Mouse (Mus musculus) stomach, postnatal 0 days (tissue): ENCODE results near the gene Mapkapk3. TPM values are rescaled to one million over a fixed set of nuclear protein-coding genes. Genes with fewer than 3 reads are reported as not detected.

ENCODE experiments used
- ATAC-seq: fragments of 200-750 bp; cut with Nextera tagmentation; 2 replicates; pipeline ENCODE4 v1.8.0; 2017; ENCODE audit not compliant: low FRiP score, low TSS enrichment
- DNase-seq: peaks from one replicate; pipeline ENCODE4 v3.0.0-alpha.2; 2016; ENCODE audit warnings: low spot score
- H3K27ac ChIP-seq: fragments of 300-500 bp; sonication (generic); replicated peaks from 2 replicates; pipeline ENCODE4 v1.5.1; 2014; ENCODE audit warnings: mild to moderate bottlenecking, control low read depth
- H3K27me3 ChIP-seq: fragments of 300-500 bp; sonication (generic); 2 replicates; pipeline ENCODE4 v1.6.1; 2014; ENCODE audit warnings: low read length; ENCODE audit not compliant: control insufficient read depth, insufficient read depth
- H3K36me3 ChIP-seq: fragments of 300-500 bp; sonication (generic); 2 replicates; pipeline ENCODE4 v1.6.1; 2014; ENCODE audit warnings: low read length, mixed read lengths; ENCODE audit not compliant: control insufficient read depth, insufficient read depth
- H3K4me1 ChIP-seq: fragments of 300-500 bp; sonication (generic); replicated peaks from 2 replicates; pipeline ENCODE4 v1.6.1; 2014; ENCODE audit warnings: antibody characterized with exemption; ENCODE audit not compliant: control insufficient read depth, insufficient read depth
- H3K4me2 ChIP-seq: fragments of 300-500 bp; sonication (generic); replicated peaks from 2 replicates; pipeline ENCODE4 v1.6.1; 2014; ENCODE audit warnings: low read depth, mild to moderate bottlenecking, control low read depth, moderate library complexity
- H3K4me3 ChIP-seq: fragments of 300-500 bp; sonication (generic); 2 replicates; pipeline ENCODE4 v1.5.1; 2014; ENCODE audit warnings: low read depth, low read length, control low read depth
- H3K9ac ChIP-seq: fragments of 300-500 bp; sonication (generic); 2 replicates; pipeline ENCODE4 v1.6.1; 2014; ENCODE audit warnings: mild to moderate bottlenecking, low read length, control low read depth, mixed read lengths
- H3K9me3 ChIP-seq: fragments of 300-500 bp; sonication (generic); 2 replicates; pipeline ENCODE4 v1.6.1; 2016; ENCODE audit warnings: low read length; ENCODE audit not compliant: control insufficient read depth
- CTCF ChIP-seq: IDR thresholded peaks from 2 replicates; pipeline ENCODE4 v1.5.1; 2016; ENCODE audit warnings: antibody characterized with exemption, low read depth, mild to moderate bottlenecking, moderate library complexity
- EP300 ChIP-seq: optimal IDR thresholded peaks from 2 replicates; pipeline ENCODE3; 2016; ENCODE audit warnings: antibody characterized with exemption
- WGBS: fragments of 180-500 bp; shearing (Covaris S2); extraction: QIAGEN DNeasy Blood & Tissue Kit; methylation state at CpG from one replicate; pipeline ENCODE4 v1.1.7; 2014; 5-methylcytosine and 5-hydroxymethylcytosine counted together
- polyA plus RNA-seq: library from polyadenylated mRNA; unstranded; fragments of >200 nt; fragmentation: Nextera tagmentation; extraction: Ambion mirVana; gene quantifications from 2 replicates; pipeline ENCODE4 v1.2.1, GENCODE M21; 2015

The Mapkapk3 gene
- polyA plus RNA-seq, 1 experiment from 2014 or later: 32.0 TPM

GRCm38 (mm10) chr9:107302592-107302991 is 12.9 kb upstream of the Mapkapk3 start:
- Histone ChIP-seq H3K4me3 (no peak overlapping the region), H3K36me3 (peaks cover 28% of the 10 kb centered on the region), H3K4me1 (0 out of 2 replicates have a peak, but pooled peaks cover 10% of the 10 kb centered on the region), H3K9me3 (no peaks in the 10 kb centered on the region), H3K4me2 (no peak overlapping the region), H3K27ac (no peak overlapping the region), H3K27me3 (no peaks in the 10 kb centered on the region), H3K9ac (no peak overlapping the region)
- 69% methylated on average over 7 of the region's 7 CpGs for WGBS
- DNase-seq (no peak), ATAC-seq (no peak)
- TF ChIP-seq CTCF: no peak
- TF ChIP-seq EP300: no peak

DNA sequence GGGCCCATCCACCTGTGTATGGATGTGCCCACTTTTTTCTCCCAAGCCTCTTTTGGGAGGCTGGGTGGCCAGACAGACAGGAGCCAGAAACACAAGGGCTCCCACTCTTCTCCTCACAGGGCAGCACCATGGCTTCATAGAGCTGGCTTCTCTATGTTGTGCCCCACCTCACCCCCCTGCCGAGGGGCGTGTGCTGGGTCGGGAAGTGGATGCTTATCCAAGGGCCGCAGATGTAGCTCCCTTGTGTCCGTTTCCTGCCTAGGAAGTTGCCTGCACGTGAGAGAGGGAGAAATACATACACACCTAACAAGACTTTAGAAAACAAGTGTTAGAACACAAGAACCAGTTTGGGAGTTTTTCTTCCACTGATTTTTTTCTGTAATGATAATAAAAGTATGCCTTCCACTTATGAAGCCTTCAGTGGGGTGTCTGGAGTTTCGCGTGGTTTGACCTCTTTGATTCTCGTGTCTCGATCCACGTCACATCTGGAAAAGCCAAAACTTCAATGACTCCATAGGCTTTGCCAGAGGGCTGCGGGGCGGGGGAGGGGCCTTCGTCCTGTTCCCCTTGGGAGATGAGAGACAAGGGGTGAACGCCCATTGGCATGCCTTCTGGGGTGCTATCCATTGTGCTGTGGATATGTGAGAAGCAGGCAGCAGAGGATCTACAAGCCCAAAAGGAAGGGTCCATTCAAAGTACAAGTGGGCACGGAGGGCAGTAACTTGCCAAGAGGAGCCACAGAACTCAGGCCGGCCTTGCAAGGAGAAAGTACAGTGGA is 12.1 kb upstream of the Mapkapk3 start:
- Histone ChIP-seq H3K27me3 (no peaks in the 10 kb centered on the region), H3K27ac (0 out of 2 replicates have a peak overlapping the region, but pooled peaks have one; percentile 2), H3K4me3 (no peak overlapping the region), H3K9me3 (no peaks in the 10 kb centered on the region), H3K4me2 (no peak overlapping the region), H3K9ac (no peak overlapping the region), H3K36me3 (peaks cover 28% of the 10 kb centered on the region), H3K4me1 (0 out of 2 replicates have a peak, but pooled peaks cover 9% of the 10 kb centered on the region)
- 79% methylated on average over 17 of the region's 17 CpGs for WGBS
- ATAC-seq (no peak), DNase-seq (no peak)
- TF ChIP-seq CTCF (no peak), EP300 (no peak)

DNA sequence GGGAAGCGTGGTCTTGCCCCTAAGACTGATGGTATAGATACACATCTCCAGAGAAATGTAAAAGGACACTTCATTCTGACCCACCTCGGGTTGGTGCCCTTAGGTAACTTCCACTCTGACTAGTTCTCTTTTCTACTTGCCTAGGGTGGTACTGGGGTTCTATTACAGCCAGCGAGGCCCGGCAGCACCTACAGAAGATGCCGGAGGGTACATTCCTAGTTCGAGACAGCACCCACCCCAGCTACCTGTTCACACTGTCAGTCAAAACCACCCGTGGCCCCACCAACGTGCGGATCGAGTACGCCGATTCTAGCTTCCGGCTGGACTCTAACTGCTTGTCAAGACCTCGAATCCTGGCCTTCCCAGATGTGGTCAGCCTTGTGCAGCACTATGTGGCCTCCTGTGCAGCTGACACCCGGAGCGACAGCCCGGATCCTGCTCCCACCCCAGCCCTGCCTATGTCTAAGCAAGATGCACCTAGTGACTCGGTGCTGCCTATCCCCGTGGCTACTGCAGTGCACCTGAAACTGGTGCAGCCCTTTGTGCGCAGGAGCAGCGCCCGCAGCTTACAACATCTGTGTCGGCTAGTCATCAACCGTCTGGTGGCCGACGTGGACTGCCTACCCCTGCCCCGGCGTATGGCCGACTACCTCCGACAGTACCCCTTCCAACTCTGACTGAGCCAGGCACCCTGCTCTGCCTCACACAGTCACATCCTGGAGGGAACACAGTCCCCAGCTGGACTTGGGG is 10.7 kb upstream of the Mapkapk3 start:
- H3K9ac ChIP-seq: no peak overlapping the region
- H3K27me3 ChIP-seq: no peaks in the 10 kb centered on the region
- no peak for ATAC-seq
- H3K27ac ChIP-seq: no peak overlapping the region
- no peak overlapping the region for H3K4me3 ChIP-seq
- no peaks in the 10 kb centered on the region for H3K9me3 ChIP-seq
- H3K4me2 ChIP-seq: peak overlapping the region; percentile 74; the same call in 1 of the 2 replicates
- WGBS: 92% methylated on average over 30 of the region's 30 CpGs
- DNase-seq: no peak
- peaks cover 28% of the 10 kb centered on the region for H3K36me3 ChIP-seq
- peaks cover 12% of the 10 kb centered on the region; the same call in 1 of the 2 replicates for H3K4me1 ChIP-seq
- TF ChIP-seq CTCF (no peak), EP300 (no peak)

DNA sequence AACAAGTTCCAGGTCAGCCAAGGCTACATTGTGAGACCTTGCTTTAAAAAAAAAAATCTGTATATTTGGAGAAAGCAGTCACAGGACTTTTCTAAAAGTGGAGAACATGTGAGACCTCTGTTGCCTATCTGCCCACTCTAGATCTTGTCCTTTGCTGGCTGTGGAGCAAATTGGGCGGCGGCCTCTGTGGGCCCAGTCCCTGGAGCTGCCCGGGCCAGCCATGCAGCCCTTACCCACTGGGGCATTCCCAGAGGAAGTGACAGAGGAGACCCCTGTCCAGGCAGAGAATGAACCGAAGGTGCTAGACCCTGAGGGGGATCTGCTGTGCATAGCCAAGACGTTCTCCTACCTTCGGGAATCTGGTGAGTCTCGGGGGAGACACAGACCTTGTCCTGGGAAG is 10.1 kb upstream of the Mapkapk3 start:
- Histone ChIP-seq H3K27me3 (no peaks in the 10 kb centered on the region), H3K9ac (0 out of 2 replicates have a peak overlapping the region, but pooled peaks have one; percentile 35), H3K4me2 (peak overlapping the region; percentile 74), H3K36me3 (peaks cover 28% of the 10 kb centered on the region), H3K4me1 (peaks cover 8% of the 10 kb centered on the region; the same call in 1 of the 2 replicates), H3K9me3 (no peaks in the 10 kb centered on the region), H3K4me3 (no peak overlapping the region; the same call in 1 of the 2 replicates), H3K27ac (peak overlapping the region; percentile 96; the same call in 1 of the 2 replicates)
- ATAC-seq (no peak), DNase-seq (no peak)
- 86% methylated on average over 7 of the region's 7 CpGs for WGBS
- TF ChIP-seq CTCF (no peak), EP300 (no peak)

- H3K27ac ChIP-seq: peak overlapping the region; percentile 96
- H3K4me1 ChIP-seq: peaks cover 8% of the 10 kb centered on the region; the same call in 1 of the 2 replicates
- peak overlapping the region; percentile 24; the same call in 1 of the 2 replicates for H3K9ac ChIP-seq
- peak overlapping the region; percentile 74 for H3K4me2 ChIP-seq
- TF ChIP-seq CTCF: peak; percentile 38
- no peak for TF ChIP-seq EP300
- H3K4me3 ChIP-seq: peak overlapping the region; percentile 78
- 62% methylated on average over 6 of the region's 6 CpGs for WGBS
- ATAC-seq: no peak
- H3K9me3 ChIP-seq: no peaks in the 10 kb centered on the region
- no peaks in the 10 kb centered on the region for H3K27me3 ChIP-seq
- peaks cover 28% of the 10 kb centered on the region for H3K36me3 ChIP-seq
- DNase-seq: no peak
These were observed 9.2 kb upstream of the Mapkapk3 start for GRCm38 (mm10) chr9:107298876-107299275.
